Mouse (Mus musculus): ENCODE results near the gene Defb48.

The Defb48 gene

GRCm38 (mm10) chr14:62984410-62984809, at the start of gene Defb48:
Gene Defb48 (minus strand): TSS chr14:62984510.
- no peak for DNase-seq (ENCODE audit: extremely low read depth, low read depth, low spot score)

- no peak for DNase-seq (ENCODE audit: extremely low read depth, low read depth, low spot score)
Observed at GRCm38 (mm10) chr14:63020524-63021156, 36.3 kb upstream of the Defb48 start.

DNA sequence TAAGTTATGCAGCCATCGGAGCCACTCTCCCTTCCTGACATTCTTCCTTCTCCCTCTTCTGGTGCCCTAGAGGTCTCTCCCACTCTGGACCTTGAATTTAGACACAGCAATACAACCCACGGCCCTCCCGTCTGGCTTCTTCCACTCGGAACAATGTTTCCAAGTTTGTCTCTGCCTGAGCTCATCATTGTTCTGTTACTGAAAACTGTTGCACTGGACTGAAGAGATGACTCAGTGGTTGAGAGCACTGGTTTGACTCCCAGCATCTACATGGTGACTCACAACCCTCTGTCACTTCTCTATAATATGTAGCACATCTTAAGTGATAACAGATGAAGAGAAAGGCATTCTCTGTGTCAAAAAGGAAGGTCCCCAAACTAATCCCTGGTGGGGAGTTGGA, 30.4 kb upstream of the Defb48 start:
- no peak for DNase-seq (ENCODE audit: extremely low read depth, low read depth, low spot score)

DNA sequence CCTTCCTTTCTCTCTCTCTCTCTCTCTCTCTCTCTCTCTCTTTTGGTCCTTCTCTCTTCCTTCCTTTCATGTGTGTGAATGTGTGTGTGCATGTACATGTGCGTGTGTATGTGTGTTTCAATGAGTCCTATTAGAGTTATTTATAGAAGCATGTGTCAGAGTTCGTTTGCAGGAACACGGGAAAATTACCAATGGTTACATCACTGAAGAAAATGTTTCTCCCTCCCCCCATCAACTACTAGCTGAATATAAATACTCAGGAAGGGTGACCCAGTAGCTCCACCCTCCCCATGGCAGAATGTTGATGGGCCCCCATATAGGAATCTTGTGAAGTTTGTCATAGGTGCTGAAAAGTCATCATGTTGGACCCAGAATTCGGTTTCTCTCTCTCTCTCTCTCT, 28.8 kb upstream of the Defb48 start:
- DNase-seq (ENCODE audit: extremely low read depth, low read depth, low spot score), result no peak

DNA sequence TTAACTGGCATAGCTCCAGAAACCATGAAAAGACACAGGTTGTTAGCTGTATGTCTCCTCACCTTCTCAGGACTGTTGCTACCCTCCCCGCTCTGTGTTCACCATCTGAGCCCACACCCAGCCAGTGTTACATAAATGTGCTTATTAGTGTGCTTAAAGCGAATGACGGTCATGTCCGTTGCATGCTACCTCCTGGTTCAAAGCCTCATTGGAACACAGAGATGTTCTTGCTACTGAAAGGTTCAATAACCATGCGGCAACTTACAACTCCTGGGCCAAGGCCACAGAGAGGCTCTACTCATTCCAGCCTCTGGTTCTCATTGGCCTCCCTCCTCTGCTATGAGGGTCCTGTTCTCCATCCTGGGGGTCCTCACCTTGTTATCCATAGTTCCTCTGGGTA, 27.2 kb upstream of the Defb48 start, which contains the start of gene Defb43:
Gene Defb43, plus strand, starts transcription at position 301 of the 400 bp plus-strand sequence.
- DNase-seq (ENCODE audit: extremely low read depth, low read depth, low spot score), result no peak

GRCm38 (mm10) chr14:63002588-63002987, 18.3 kb upstream of the Defb48 start:
- no peak for DNase-seq (ENCODE audit: extremely low read depth, low read depth, low spot score)

GRCm38 (mm10) chr14:62998977-62999376, 14.7 kb upstream of the Defb48 start:
- no peak for DNase-seq (ENCODE audit: extremely low read depth, low read depth, low spot score)

DNA sequence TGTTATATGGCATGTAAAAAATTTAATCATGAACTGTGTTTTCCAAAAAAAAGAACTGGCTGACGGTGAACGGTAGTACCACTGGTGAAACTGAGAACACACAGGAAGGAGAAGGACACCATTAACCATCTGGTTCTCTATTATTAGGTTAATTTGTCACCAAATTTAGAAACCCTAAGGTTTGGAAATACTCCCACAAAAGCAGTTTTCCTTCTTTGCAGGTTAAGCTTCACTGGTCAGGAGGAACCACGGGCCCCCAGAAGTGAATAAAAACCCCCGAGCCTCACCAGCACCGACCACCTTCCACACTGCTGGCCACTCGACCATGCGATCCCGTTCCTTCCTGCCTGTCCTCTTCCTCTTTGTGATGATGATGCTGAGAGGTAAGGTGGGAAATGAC, 13.5 kb upstream of the Defb48 start, which contains the start of gene Defb47:
Gene Defb47, plus strand, starts transcription at position 301 of the 400 bp plus-strand sequence.
- no peak for DNase-seq (ENCODE audit: extremely low read depth, low read depth, low spot score)

GRCm38 (mm10) chr14:62991849-62992510, 7.7 kb upstream of the Defb48 start:
- no peak for DNase-seq (ENCODE audit: extremely low read depth, low read depth, low spot score)

DNA sequence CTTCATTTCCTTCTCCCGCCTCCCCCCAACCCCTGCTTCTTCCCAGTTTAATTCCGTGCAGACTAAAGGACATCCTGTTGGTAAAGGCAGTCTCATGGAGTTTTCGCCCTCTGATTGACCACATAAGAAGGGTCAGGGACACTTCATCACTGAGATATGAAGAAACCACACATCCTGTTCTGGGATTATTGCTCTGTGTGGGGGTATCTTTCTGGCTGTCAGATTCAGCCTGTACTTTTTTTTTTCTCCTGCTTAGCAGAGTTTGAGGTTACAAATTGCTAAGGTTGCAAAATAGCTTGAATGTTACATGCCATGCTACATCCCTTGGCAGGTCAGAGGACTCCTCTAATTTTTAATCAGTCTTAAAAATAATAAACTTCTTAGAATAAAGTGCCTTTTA, 7.0 kb upstream of the Defb48 start:
- no peak for DNase-seq (ENCODE audit: extremely low read depth, low read depth, low spot score)

DNA sequence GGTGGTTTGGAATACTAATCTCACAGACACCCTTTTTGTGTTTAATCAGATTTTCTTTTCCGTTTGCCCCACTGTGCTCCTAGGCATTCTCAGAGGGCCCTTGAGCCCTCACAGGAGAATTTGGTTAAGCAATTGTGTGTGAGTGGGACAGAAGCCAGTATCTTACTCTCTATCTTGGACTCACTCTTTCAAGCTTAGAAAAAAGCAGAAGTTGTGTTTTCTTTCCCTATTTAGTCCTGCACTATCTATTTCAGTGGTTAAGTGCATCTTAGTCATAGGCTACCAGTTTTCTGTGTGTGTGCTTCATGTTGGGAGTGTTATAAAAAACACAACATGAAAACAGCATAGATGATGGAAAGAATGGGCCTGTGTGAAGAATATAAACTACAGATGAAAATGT, 4.5 kb downstream of the Defb48 start:
- DNase-seq (ENCODE audit: extremely low read depth, low read depth, low spot score), result no peak

DNA sequence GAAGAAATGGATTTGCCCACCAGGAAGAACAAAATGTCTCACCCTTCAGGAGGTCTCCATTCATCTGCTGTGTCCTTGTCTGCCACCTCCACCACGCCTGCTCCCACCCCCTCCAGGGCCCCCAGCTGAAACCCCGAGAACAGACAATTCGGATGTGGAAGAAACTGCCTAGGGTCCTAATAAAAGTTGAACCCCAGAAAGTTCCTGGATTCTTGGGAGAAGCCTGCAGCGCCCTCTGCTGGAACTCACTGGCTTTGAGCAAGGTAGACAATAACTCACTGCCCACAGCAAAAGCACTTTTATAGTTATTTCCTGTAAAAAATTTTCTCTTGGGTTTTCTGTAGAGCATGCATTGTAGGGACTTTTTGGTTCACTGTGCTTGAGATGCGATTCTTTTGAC, 9.3 kb downstream of the Defb48 start:
- no peak for DNase-seq (ENCODE audit: extremely low read depth, low read depth, low spot score)

DNA sequence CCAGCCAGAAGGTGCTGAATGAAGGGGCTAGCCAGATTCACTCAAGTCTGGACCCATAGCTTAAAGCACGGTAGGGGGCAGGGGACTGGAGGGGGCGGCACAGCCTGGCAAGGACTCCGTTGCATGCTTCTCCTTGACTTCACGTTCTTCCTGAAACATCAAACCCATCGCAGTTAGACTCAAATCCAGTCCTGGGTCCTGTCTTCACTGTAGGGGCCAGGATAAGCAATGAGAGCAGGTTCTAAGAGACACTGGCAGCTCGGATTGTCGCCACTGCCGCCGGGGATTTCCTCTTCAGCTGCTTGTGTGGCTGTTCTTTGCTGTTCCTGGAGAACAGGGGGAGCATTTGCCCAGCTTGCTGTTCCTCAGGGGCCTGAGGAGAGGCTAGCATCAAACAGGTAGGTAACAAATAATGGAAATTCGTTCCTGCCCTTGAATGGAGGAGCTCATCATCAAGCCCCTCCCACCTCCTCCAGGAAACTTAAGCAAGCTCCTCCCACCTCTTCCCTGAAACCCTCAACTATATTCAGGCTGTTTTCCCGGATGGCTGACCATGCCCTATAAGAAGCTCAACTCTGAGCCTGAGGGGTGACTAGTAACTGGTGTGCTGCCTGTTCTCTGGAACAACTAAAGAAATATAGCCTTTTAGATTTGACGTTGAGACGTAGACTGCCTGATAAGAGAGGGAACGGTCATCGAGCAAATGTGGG, 18.3 kb downstream of the Defb48 start:
- DNase-seq (ENCODE audit: extremely low read depth, low read depth, low spot score), result no peak

DNA sequence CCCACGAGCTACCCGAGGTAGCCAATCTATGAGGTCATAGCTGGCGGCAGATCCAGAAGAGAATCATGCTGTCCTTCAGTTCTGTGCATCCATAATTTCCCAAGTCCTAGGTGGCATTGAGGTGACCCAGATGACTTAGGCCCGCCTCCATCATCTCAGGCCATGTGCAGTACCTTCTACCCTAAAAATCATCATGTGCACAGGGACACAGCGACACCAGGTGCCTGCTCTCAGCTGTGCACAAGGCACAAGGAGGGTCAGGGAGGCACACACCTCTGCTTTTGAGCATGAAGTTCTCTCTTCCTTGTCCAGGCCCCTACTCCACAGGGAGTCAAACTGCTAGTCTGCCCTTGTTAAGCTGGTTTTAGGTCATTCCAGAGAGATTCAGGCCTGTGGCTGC, 19.0 kb downstream of the Defb48 start:
- no peak for DNase-seq (ENCODE audit: extremely low read depth, low read depth, low spot score)

GRCm38 (mm10) chr14:62963632-62964031, 20.7 kb downstream of the Defb48 start:
- no peak for DNase-seq (ENCODE audit: extremely low read depth, low read depth, low spot score)

DNA sequence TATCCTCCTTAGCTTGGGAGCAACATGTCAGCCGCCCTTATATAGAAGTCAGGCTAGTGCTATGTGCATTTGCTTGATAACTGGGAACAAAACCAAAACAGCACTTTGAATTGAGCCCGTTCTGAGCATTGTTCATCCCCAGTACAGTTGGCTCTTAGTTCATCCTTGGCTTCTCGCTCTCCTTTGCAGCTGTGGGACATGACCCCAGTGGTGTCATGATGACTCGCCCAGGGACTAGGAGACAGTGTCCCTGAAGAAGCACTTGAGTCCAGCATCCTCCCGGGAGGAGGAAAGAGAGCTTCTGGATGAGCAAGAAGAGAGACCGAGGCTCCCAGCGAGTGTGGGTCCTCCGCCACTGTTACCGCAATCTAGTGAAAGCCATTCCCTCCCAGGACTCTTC, 28.2 kb downstream of the Defb48 start:
- no peak for DNase-seq (ENCODE audit: extremely low read depth, low read depth, low spot score)

DNA sequence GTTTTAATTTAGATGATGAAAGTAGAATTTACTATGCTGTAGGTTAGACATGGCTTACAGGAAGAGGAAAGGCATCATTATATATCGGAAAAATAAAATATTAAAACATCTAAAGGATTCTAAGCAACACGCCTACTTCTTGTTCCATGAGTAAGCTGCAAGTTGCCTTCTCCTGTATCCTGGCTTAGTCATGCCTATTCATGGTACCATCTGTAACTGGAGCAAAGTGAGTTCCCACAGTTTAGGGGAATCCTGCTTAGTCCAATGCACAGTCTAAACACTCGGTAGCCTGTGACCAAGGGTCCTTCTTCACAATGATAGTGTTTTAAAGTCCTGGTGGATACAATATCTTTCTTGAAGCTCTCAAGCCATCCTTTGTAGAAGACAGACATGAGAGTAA, 37.5 kb downstream of the Defb48 start:
- no peak for DNase-seq (ENCODE audit: extremely low read depth, low read depth, low spot score)

DNA sequence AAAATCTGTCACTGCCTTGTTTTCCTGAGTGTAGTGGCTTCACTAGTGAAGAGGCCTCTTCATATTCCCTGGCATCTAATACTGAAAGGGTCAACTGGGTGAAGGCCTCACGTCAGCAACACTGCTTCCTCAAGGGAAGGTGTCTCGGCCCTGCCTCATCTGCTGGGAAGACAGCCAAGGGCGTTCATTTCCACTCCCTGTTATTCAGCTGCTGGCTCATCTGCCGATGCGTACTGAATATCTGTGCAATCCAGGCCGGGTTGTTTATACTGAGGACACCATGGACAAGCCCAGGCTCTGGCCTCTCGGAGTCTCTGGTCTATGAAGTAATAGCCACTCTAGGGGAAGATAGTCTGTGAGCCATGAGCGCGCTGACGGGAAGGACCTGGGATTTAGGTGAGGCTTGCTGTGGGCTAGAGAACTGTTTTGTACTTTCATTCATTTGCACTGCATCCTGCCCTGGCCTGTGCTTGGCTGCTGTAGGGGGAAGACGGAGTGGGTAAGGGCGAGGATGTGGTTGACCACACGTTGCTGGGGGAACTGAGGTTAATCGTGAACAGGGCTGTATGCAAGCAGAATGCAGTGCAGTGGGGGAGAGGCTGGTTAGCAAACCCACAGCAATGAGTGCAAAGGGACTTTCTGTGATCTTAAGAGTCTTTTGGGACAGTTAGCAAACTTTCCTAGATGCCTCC, 43.8 kb downstream of the Defb48 start:
- no peak for DNase-seq (ENCODE audit: extremely low read depth, low read depth, low spot score)

GRCm38 (mm10) chr14:62939435-62939834, 44.9 kb downstream of the Defb48 start:
- DNase-seq (ENCODE audit: extremely low read depth, low read depth, low spot score), result no peak

GRCm38 (mm10) chr14:62937675-62938074, 46.6 kb downstream of the Defb48 start:
- DNase-seq (ENCODE audit: extremely low read depth, low read depth, low spot score), result no peak

GRCm38 (mm10) chr14:62936631-62937380, 47.5 kb downstream of the Defb48 start:
- peak; percentile 91 for DNase-seq (ENCODE audit: extremely low read depth, low read depth, low spot score)

Measured in fat pad, adult 2 months (tissue).